Mouse (Mus musculus) liver, adult 2 months (tissue): ENCODE data around the gene Ophn1.

ENCODE experiments used
- CTCF ChIP-seq: fragments of 200-500 bp; IDR thresholded peaks from 2 replicates; pipeline ENCODE4 v1.5.1; 2011; ENCODE audit warnings: low read depth, low read length, control low read depth
- POLR2A ChIP-seq: fragments of 200-500 bp; IDR thresholded peaks from 2 replicates; pipeline ENCODE4 v1.6.1; 2011; ENCODE audit warnings: low read length, control low read depth; ENCODE audit not compliant: insufficient read depth; ENCODE audit errors: extremely low read depth

- TF ChIP-seq CTCF: no peak
- no peak for TF ChIP-seq POLR2A
These were observed 139.5 kb downstream of the Ophn1 start for GRCm38 (mm10) chrX:98751279-98751817.
